Mouse (Mus musculus) neural tube, embryonic 15.5 days (tissue): ENCODE results near the gene Pacrg. TPM values are rescaled to one million over a fixed set of nuclear protein-coding genes. Genes with fewer than 3 reads are reported as not detected.

Source experiments
- ATAC-seq: fragments of 200-750 bp; cut with Nextera tagmentation; 2 replicates; pipeline ENCODE4 v1.8.0; 2017; ENCODE audit warnings: mild to moderate bottlenecking, moderate TSS enrichment, moderate library complexity; ENCODE audit not compliant: low FRiP score
- H3K27ac ChIP-seq: fragments of 300-500 bp; sonication (generic); replicated peaks from 2 replicates; pipeline ENCODE4 v1.5.1; 2015; ENCODE audit warnings: mild to moderate bottlenecking, inconsistent platforms
- H3K27me3 ChIP-seq: fragments of 300-500 bp; sonication (generic); replicated peaks from 2 replicates; pipeline ENCODE4 v1.6.1; 2015; ENCODE audit warnings: inconsistent platforms
- H3K36me3 ChIP-seq: fragments of 300-500 bp; sonication (generic); 2 replicates; pipeline ENCODE4 v1.6.1; 2015; ENCODE audit warnings: inconsistent platforms
- H3K4me1 ChIP-seq: fragments of 300-500 bp; sonication (generic); 2 replicates; pipeline ENCODE4 v1.6.1; 2015; ENCODE audit warnings: inconsistent platforms
- H3K4me2 ChIP-seq: fragments of 300-500 bp; sonication (generic); 2 replicates; pipeline ENCODE4 v1.6.1; 2015; ENCODE audit warnings: inconsistent platforms, mild to moderate bottlenecking, moderate library complexity
- H3K4me3 ChIP-seq: fragments of 300-500 bp; sonication (generic); replicated peaks from 2 replicates; pipeline ENCODE4 v1.5.1; 2015; ENCODE audit warnings: mild to moderate bottlenecking, inconsistent platforms
- H3K9ac ChIP-seq: fragments of 300-500 bp; sonication (generic); replicated peaks from 2 replicates; pipeline ENCODE4 v1.6.1; 2015; ENCODE audit warnings: mild to moderate bottlenecking, inconsistent platforms
- H3K9me3 ChIP-seq: fragments of 300-500 bp; sonication (generic); replicated peaks from 2 replicates; pipeline ENCODE4 v1.6.1; 2016; ENCODE audit warnings: inconsistent platforms
- WGBS: fragments of 180-500 bp; shearing (Covaris S2); methylation state at CpG from one replicate; pipeline ENCODE4 v1.1.7; 2015; ENCODE audit warnings: mixed read lengths; 5-methylcytosine and 5-hydroxymethylcytosine counted together
- polyA plus RNA-seq: library from polyadenylated mRNA; unstranded; fragments of >200 nt; fragmentation: Nextera tagmentation; extraction: Ambion mirVana; gene quantifications from 2 replicates; pipeline ENCODE4 v1.2.1, GENCODE M21; 2015

Gene Pacrg
- polyA plus RNA-seq, 1 experiment from 2014 or later = 19.3 TPM

DNA sequence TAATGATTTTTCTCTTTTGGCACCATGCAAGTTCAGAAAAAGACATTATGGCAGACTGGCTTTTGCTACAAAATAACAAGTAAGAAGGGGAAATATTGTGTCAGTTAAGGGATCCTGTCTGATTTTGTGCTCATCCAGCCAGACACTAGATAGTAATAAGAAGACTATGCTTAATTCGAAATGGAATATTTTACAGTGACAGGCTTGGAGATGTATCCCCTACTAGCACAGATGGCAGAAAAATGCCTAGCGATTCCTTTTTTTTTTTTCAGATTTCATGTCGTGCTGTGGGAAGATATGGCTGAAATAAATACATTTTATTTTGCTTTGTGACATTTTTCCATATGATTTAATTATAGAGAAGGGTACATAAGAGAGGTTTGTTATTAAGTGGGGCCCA, 333.2 kb downstream of the Pacrg start:
- no peak overlapping the region for H3K4me3 ChIP-seq
- ATAC-seq = no peak
- no peaks in the 10 kb centered on the region for H3K9me3 ChIP-seq
- H3K27me3 ChIP-seq = no peaks in the 10 kb centered on the region
- 49% methylated on average over 3 of the region's 3 CpGs for WGBS
- H3K4me1 ChIP-seq = peaks cover 14% of the 10 kb centered on the region
- peak overlapping the region; percentile 74; the same call in 1 of the 2 replicates for H3K27ac ChIP-seq
- H3K4me2 ChIP-seq = no peak overlapping the region
- no peaks in the 10 kb centered on the region for H3K36me3 ChIP-seq
- no peak overlapping the region for H3K9ac ChIP-seq

DNA sequence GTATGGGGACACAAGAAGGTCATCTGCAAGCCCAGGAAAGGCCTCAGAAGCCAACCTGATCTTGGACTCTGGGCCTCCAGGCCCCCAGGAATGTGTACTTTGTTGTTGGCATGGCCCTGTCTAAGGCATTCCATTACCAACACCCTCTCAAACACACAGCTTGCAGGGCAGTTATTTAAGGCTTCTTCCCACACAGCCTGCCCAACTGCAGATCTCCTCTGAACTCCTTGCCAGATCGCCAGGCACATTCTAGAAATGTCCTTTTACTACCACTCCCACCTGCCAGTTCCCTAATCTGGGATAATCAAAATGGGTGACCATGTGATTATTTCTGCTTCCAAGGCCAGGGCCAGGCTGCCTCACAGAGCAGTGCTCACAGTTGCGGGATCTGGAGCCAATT, 338.7 kb downstream of the Pacrg start:
- Histone ChIP-seq H3K9me3 (no peaks in the 10 kb centered on the region), H3K4me3 (no peak overlapping the region), H3K9ac (no peak overlapping the region), H3K4me1 (peaks cover 10% of the 10 kb centered on the region), H3K27me3 (no peaks in the 10 kb centered on the region), H3K27ac (no peak overlapping the region), H3K4me2 (no peak overlapping the region), H3K36me3 (no peaks in the 10 kb centered on the region)
- ATAC-seq = no peak
- 86% methylated on average over 2 of the region's 2 CpGs for WGBS

- 42% methylated on average over 12 of the region's 12 CpGs for WGBS
- no peak for ATAC-seq
- H3K9me3 ChIP-seq = no peaks in the 10 kb centered on the region
- H3K4me3 ChIP-seq = no peak overlapping the region
- peaks cover 8% of the 10 kb centered on the region for H3K4me1 ChIP-seq
- no peaks in the 10 kb centered on the region for H3K27me3 ChIP-seq
- H3K9ac ChIP-seq = no peak overlapping the region
- no peak overlapping the region for H3K27ac ChIP-seq
- no peaks in the 10 kb centered on the region for H3K36me3 ChIP-seq
- H3K4me2 ChIP-seq = no peak overlapping the region
Observed at GRCm38 (mm10) chr17:10500795-10501432, 339.2 kb downstream of the Pacrg start.

GRCm38 (mm10) chr17:10498935-10499655, 341.0 kb downstream of the Pacrg start:
- Histone ChIP-seq H3K4me3 (no peak overlapping the region), H3K4me1 (peaks cover 11% of the 10 kb centered on the region), H3K27ac (no peak overlapping the region), H3K27me3 (no peaks in the 10 kb centered on the region), H3K4me2 (no peak overlapping the region), H3K9ac (no peak overlapping the region), H3K9me3 (no peaks in the 10 kb centered on the region), H3K36me3 (no peaks in the 10 kb centered on the region)
- 89% methylated on average over 6 of the region's 6 CpGs for WGBS
- ATAC-seq = no peak

DNA sequence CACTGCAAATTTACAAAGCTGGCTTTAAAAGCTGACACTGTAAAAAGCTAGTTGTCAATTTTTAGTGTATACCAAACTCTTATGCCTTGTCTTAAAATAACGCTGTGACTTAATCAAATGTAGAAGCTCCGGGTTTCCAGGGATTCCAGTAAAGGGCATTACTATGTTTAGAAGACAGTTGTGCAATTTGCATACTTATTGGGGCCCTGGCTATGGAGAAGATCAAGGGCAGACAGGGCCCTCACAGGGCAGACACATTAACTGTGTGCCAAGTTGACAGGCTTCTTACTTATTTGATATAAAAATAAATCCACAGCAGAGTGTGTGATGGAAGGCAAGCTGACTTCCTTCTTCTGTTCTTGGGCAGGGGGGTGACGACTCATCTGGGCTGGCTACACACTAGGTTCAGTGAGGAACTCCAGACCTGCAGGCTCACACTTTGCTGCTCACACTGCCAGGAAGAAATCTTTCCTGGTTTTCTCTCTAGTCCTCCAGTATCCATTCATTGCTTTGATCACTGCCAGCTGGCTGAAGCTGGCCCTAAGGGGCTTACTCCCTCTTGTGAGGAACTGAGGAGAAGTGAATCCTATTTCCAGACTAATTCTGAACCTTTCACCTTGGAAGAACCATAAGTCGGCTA, 342.2 kb downstream of the Pacrg start:
- ATAC-seq = no peak
- Histone ChIP-seq H3K27me3 (no peaks in the 10 kb centered on the region), H3K27ac (0 out of 2 replicates have a peak overlapping the region, but pooled peaks have one; percentile 42), H3K4me1 (peaks cover 16% of the 10 kb centered on the region), H3K9ac (no peak overlapping the region), H3K36me3 (no peaks in the 10 kb centered on the region), H3K4me2 (no peak overlapping the region), H3K9me3 (no peaks in the 10 kb centered on the region), H3K4me3 (no peak overlapping the region)
- WGBS = 46% methylated on average over 4 of the region's 4 CpGs

DNA sequence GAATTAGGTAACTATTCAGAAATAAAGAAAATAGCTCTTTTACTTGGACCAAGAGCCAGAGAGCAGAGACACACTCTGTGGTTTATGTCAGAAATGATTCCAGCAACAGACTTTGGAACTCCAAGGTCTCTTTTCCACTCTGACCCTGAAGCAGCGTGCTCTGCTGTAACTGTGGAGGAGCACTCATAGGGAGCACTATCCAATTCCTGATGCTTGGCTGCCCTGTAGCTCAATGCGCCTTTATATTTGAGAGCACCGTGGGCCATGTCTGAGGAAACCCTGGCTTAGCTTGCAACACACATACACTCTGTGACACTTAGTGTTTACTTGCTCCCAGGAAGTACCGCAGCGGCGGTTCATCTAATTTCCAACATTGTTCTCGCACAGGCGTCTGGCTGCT, 344.0 kb downstream of the Pacrg start:
- no peak for ATAC-seq
- H3K4me2 ChIP-seq = no peak overlapping the region
- H3K27ac ChIP-seq = no peak overlapping the region
- H3K9me3 ChIP-seq = no peaks in the 10 kb centered on the region
- no peak overlapping the region for H3K9ac ChIP-seq
- H3K36me3 ChIP-seq = no peaks in the 10 kb centered on the region
- H3K4me1 ChIP-seq = peaks cover 20% of the 10 kb centered on the region
- no peaks in the 10 kb centered on the region for H3K27me3 ChIP-seq
- WGBS = 74% methylated on average over 8 of the region's 8 CpGs
- H3K4me3 ChIP-seq = no peak overlapping the region

- no peak overlapping the region for H3K9ac ChIP-seq
- H3K27me3 ChIP-seq = no peaks in the 10 kb centered on the region
- no peak overlapping the region for H3K4me2 ChIP-seq
- ATAC-seq = no peak
- no peaks in the 10 kb centered on the region for H3K36me3 ChIP-seq
- WGBS = 31% methylated on average over 8 of the region's 8 CpGs
- H3K27ac ChIP-seq = no peak overlapping the region
- peaks cover 23% of the 10 kb centered on the region for H3K4me1 ChIP-seq
- no peaks in the 10 kb centered on the region for H3K9me3 ChIP-seq
- H3K4me3 ChIP-seq = no peak overlapping the region
Observed at GRCm38 (mm10) chr17:10495588-10495987, 344.5 kb downstream of the Pacrg start.

DNA sequence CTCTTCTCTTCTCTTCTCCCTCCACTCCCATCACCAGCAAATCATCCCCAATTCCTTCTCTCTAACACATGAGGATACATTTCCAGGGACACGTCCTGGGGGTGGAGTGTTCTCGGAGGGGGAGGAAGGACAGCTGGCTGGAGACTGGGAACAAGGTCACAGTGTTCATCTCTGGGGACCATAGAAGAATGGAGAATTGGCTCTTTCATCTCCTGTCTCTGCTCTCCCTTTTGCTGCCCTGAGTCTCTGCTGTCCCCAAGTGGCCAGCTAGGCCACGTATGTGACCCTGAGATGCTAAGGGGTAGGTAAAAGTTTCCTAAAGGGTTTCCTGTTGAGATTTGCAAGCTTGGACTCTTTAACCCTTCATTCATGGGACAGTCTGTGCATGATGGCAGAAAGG, 347.0 kb downstream of the Pacrg start:
- Histone ChIP-seq H3K9ac (no peak overlapping the region), H3K4me1 (peaks cover 35% of the 10 kb centered on the region), H3K27ac (no peak overlapping the region), H3K4me3 (no peak overlapping the region), H3K27me3 (no peaks in the 10 kb centered on the region), H3K4me2 (no peak overlapping the region), H3K9me3 (no peaks in the 10 kb centered on the region), H3K36me3 (no peaks in the 10 kb centered on the region)
- no peak for ATAC-seq
- WGBS = 22% methylated on average over 3 of the region's 3 CpGs

DNA sequence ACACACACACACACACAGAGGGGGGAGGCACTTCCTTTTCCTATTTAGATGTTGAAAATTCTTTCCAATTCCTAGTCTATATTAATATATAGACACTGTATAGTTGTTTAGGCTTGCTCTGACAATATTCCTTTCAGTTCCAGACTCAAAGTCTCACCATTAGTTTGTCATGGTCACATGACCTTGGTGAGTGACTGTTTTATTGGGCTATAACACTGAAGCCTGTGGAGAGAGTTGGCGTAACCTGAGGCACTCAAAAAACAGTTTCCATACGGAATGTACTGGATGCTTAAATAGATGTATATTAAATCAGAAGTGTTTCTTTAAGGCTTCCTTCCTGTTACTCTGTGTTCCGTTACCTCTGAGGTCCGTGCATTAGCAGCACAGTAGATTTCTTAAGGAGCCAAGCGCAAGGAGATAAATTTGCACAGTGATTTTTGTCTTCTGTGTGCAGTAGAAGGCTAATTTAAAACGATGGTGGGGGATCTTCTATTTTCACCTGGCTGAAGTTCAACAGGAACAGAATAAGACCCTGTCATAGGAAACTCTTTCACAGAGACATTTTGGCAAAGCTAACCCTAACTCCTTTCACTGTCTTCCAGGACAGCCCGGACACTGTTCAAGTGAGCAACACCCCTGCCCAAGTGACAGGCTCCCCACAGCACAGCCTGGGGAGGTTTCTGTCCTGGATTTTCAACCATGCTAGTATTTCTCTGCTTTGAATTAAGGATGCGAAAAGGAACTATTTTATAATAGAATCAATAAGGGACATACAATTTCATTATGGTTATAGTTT, 349.5 kb downstream of the Pacrg start:
- 35% methylated on average over 8 of the region's 8 CpGs for WGBS

DNA sequence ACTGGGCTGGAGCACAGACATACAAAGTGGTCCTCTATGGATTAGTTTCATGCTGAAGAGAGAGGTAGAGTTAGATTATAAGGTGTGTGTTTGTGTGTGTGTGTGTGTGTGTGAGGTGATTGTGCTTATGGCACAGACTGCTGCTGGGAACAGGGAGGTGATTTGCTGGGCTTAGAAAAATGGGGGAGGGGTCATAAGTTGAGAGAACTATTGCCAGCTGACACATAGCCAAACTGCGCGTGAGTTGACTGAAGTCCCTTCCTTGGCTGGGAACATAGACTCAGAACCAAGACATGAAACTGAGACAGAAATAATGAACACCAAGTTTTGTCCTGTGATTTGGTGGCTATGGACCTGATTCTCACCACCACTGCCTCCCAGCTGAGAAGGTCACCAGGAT, 351.2 kb downstream of the Pacrg start:
- Histone ChIP-seq H3K4me3 (no peak overlapping the region), H3K4me2 (no peak overlapping the region), H3K27me3 (no peaks in the 10 kb centered on the region), H3K9ac (no peak overlapping the region), H3K27ac (peak overlapping the region; percentile 72; the same call in 1 of the 2 replicates), H3K4me1 (peaks cover 32% of the 10 kb centered on the region), H3K9me3 (no peaks in the 10 kb centered on the region), H3K36me3 (no peaks in the 10 kb centered on the region)
- ATAC-seq = no peak
- 73% methylated on average over 2 of the region's 2 CpGs for whole genome bisulfite sequencing

More for the DNA sequence above, 349.5 kb downstream of the Pacrg start:
- peak overlapping the region; percentile 72 for H3K27ac ChIP-seq
- no peaks in the 10 kb centered on the region for H3K27me3 ChIP-seq
- H3K4me3 ChIP-seq = no peak overlapping the region
- peak; percentile 67 for ATAC-seq
- H3K36me3 ChIP-seq = no peaks in the 10 kb centered on the region
- peaks cover 32% of the 10 kb centered on the region for H3K4me1 ChIP-seq
- H3K9ac ChIP-seq = no peak overlapping the region
- H3K4me2 ChIP-seq = peak overlapping the region; percentile 0; the same call in 1 of the 2 replicates
- no peaks in the 10 kb centered on the region for H3K9me3 ChIP-seq

DNA sequence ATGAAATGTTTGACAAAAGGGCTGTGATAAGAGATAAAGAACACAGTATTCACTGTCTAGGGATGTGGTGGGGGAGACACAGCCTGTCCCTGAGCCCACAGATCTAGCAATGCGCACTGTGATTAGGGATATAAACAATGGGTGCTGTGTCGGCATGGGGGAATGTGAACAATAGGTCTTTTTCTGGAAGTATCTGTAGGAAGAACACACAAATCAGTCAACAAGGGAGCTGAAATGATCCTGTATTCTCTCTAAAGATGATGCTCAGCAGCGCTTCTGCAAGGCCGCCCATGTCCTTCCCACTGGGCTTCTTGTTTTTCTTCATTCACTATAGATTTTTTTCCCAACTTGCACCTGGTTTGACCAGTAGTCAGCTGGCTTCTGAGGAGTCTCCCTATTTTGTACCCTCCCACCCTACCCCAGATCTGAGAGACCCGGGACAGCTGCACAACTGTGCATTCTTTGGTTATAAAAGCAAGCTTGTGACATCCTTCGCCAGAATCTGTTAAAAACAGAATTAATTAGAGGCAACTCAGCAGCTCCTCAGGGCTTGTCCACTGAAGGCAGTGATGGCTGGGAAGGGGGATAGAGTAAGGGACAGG, 356.1 kb downstream of the Pacrg start:
- Histone ChIP-seq H3K4me2 (no peak overlapping the region), H3K4me1 (peaks cover 3% of the 10 kb centered on the region; the same call in 1 of the 2 replicates), H3K36me3 (no peaks in the 10 kb centered on the region), H3K9me3 (no peaks in the 10 kb centered on the region), H3K4me3 (no peak overlapping the region), H3K9ac (no peak overlapping the region), H3K27me3 (no peaks in the 10 kb centered on the region), H3K27ac (no peak overlapping the region)
- WGBS = 36% methylated on average over 6 of the region's 6 CpGs
- ATAC-seq = no peak
